Mouse (Mus musculus) cerebellum, adult 9-11 months (tissue): Measurements from ENCODE around the gene Plpp4.

Experiments used
- DNase-seq: peaks from one replicate; pipeline ENCODE4 v3.0.0; 2022

Gene Plpp4

DNA sequence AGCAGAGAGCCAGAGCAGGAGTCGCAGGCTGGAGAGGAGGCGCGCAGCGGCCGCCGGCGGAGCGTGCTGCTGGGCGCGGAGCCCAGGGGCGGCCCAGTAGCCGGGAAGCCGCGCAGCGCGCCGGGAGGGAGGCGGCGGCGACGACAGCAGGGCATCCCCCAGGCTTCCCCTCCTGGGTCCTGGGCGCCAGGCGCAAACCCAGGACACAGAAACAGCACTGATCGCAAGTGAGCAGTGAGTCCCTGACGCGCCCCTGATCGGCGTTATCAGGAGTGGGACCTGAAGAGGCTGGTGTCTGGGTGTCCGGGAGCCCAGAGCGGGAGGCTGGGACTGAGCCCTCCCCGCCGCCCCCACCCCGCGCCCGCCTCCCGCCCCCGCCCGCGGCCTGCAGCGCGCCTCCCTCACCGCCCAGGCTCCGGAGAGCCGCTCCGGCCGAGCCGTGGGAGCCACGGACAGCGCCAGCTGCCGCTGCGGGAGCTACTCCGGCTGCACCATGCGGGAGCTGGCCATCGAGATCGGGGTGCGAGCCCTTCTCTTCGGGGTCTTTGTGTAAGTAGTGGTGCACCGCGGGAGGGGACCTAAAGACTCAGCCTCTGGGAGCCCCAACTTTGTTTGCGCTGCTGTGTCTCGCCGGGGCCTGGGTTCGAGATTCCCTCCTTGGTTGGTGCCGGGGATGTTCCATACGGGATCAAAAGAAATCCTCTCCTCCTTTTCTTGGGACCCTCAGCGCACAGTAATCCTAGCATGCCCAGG lies at the start of gene Plpp4:
Plpp4 (plus strand) TSS at position 411 of the 753 bp plus-strand sequence.
- no peak for DNase-seq

DNA sequence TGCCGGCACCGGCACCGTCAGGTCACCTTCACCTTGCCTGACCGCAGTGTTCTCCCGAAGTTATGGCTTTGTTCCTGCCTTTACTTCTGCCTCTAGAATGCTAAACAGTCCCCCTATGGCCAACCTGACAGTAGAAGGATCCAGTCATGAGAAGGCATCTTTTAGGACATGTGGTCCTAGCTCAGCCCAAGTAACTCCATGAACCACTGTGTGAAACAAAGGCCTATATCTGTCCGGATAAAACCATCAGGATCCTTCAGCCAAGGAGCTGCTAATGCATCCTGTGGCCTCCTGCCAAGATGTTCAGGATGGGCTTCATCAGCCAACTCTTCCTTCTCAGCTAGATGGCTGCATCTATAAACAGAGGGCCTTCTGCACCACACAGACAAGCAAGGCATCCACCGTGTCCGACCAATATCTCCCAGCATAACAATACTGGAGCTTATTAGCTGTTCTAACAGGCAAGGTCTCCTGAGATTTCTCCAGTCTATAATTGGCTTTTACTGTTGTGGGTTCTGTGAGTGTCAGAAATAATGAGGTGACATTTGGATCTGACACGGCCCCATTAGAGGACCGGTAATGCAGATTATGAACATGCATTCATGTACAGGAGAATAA lies 40.8 kb upstream of the Plpp4 start:
- no peak for DNase-seq

DNA sequence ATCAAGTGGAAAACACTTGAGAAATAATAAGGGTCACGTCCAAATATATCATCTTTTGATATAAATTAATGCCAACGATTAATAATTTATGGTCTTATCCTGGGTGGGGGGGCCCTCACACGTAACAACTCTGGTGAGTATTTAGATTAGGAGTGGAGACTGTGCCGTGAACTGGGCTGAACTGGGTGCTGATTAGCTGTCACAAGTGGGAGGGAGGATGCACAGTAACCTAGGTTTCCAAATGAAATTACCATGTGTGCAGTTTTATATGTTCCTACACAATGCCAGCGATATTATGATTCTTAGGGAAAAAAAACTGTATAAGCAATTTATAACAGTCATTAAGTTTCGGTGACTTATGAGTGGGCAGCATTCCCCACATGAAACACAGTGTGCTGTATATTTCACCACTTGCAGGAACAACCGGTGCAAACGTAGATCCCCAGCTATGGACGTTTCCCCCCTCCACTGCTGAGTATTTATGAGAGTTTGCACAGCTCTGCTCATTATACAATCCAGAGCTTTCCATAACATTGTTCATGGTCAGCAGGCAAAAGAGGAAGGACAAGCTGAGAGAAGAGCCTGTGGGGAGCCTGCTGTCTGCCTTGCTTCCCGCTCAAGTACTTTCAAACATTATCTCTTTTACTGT lies 40.2 kb upstream of the Plpp4 start:
- no peak for DNase-seq

DNA sequence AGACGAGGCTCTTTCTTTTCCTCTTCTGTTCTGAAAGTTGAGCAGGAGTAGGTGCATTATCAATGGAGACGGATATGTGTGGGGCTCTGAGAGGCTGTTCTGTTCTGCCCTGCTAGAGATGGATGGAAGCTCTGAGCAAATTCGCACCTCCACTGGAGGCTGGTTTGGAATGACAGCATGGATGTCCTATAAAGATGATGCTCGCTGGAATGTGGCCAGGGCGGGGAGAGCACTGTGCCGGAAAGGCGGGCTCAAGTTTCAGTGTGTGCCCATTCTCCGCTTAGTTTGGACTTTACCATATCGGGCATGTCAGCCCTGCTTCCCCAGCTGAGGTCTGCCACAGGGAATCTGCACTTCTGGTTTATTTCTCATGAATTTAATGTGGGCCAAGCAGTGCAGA lies 35.9 kb upstream of the Plpp4 start:
- DNase-seq = no peak

DNA sequence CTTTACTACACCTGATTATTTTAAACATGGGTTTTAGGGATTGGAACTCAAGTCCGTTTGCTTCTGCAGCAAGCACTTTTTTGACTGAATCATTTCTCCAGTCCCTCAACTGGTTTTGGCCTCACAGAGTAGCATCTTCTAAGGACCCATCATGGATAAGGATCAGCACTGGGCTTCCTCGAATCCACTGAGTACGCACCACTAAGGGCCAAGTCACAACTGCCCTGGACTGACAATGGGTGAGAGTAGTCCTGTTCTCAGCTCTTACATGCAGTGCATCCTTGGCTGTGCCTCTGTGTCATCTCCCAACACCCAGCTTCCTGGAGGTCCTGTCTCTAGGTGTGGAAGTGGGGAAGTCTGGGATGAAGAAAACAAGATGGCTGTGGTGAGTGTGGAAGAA lies 35.2 kb upstream of the Plpp4 start:
- no peak for DNase-seq

DNA sequence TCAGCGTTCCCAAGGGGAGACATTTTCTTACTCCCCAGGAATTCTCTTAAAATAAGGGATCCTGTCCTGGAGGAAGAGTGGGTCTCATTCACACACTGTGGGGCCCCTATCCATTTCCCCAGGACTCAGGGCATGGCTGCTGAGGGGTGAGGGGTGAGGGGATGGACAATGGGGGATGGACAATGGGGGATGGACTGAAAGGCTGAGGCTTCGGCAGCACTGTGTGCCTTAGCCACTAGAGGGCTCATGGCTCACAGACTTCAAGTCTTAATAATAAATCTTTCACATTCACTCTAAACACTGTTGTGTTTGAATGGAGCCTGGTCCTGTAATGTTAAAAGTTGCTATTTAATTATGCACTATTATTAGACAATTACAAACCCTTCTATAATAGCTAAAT lies 21.4 kb upstream of the Plpp4 start:
- DNase-seq = no peak

DNA sequence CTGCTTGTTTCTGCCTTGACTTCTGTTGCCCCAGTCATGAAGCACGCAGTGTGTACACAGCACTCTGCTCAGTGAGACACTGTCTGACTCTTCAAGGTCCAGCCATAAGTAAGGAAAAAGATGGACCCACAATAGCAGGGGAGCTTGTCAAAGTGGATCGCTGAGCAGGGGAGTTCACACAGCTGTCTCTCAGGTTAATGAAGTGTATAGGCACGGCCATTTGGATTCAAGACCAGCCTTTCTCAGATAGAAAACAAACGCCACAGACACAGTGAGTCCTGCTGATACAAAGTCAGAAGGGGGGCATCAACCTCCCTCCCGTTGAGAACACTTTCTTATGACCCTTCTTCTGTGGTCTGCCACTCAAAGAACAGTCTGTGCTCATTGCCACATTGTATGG lies 20.8 kb upstream of the Plpp4 start:
- DNase-seq = no peak

DNA sequence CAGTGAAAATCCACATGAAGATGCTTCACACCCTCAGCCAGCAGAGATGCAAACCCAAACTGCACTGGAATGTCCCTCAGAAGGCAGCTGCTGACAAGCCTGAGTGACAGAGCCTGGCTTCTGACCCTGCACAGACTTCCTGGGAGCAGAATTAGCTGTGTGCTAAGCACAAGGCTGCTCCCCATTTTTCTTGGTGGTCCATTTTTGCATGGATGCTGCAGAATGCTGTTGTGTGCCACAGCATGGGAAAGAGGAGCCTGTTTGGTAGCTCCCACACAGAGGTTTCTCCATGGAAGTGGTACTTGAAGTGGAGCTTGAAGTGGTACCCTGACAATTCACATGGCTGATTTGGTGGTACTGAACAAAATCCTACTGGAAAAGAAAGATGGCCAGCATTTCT lies 5.8 kb upstream of the Plpp4 start:
- no peak for DNase-seq

DNA sequence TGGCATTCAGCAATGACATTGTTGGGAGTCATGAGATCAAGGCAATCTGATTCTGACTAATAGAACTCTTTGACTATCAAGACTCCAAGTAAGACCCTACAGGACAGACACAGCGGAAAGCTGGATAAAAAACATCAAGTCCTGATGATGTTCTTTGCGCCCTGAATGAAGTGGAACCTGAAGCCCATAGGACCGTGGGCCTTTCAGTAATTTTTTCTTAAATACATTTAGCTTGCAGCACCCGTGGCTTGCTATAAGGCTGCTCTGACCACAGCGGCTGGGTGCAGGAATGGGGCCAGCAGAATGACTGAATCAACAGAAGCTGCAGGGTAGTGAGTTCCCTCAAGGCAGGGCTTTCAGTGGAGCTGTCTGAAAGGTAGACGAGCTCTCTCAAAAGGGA lies 3.4 kb upstream of the Plpp4 start:
- no peak for DNase-seq

DNA sequence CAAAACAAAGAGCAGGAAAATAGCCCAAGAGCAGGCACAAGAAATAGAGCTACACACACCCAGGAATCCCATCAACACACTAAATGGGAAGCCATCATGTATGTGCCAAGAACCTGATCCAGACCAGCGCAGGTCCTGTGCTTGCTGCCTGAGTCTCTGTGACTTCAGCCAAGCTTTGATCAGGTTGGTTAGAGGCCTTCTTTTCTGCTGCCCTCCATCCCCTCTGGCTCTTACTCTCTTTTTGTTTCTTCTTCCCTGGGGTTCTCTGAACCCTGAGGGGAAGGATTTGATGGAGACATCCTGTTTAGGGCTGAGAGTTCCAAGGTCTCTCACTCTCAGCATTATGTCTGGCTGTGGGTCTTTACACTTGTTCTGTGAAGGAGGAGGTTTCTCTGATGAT lies 2.7 kb upstream of the Plpp4 start:
- DNase-seq = no peak

DNA sequence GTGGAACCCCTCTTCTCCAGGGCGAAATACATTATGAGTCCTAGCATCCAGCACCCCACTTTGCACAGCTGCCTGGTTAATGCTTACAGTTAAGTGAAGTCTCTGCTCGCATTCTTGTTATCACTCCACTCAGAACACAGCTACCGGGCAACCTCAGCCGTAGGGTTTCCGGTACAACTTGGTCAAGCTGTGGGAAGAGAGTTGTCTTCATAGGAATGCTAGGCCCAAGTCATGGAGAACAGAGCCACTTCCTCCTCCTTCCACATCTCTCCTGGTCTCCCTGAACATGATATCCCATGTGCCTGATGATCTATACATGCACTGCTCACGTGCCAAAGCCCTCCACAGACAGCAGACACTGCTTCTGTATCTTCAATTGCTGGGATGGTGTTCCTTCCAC lies 1.4 kb upstream of the Plpp4 start:
- DNase-seq = no peak

DNA sequence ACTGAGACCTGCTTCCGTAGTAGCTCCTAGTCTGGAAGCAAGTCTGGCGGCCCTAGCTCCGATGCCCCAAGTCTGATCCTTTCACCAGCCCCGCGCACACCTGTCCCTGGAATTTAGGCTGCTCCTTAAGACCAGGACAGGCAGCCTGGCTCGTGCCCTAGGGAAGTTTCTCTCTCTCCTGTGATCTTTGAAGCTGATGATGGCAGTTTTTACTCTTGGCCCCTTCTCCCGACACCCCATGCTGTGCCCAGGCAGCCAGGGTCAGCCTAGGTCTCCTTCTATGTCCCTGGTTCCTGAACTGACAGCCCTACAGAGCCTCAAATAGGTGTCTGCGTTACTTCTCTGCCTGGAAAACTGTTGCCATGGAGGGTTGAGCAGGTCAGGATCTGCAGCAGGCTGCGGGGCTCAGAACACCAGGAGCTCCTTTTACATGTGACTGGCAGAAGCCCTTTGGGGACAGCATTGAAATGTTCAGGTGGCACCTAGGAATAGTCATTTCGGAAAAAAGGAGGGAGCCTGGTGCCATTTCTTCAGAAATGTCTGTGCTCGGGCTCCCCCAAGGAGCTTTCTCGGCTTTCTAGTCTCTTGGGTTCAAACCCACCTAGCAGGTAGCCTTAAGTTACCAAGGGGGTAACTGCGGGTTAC lies 665 bp downstream of the Plpp4 start:
- no peak for DNase-seq

DNA sequence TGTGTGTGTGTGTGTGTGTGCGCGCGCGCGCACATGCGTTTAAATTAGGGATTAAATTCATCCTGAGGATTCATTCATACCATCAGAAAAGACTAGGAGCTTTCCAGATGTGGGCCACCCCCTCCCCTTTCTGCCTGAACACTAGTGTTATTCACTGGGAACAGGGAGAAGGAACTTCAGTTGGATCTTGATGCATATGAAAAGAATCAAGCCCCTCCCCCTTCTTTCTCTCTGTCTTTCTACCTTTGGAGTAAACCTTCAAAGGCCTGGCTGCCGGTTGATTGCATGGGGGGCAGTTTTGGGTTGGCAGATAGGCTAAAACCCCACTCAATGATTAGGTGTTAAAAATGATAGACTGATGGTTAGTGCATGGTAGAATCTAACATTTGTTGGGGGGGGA lies 1.5 kb downstream of the Plpp4 start:
- DNase-seq = no peak

DNA sequence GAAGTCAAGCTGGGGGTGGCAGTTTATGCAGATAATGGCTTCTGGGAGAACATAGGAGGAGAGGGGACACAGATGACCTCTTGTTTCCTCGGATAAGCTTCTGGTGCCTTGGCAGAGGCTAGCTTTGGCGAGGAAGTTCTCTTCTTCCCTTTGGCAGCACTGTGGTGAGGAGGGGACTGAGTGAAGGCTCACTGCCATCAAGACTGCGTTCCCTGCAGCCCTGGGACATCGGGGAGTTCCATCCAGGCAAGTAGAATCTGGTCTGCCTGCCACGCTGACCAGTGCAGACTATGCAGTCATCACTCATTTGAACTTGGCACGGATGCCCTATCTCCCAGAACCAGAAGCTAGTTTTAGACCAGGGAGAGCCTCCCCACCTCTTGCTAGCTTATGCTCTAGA lies 2.4 kb downstream of the Plpp4 start:
- no peak for DNase-seq

DNA sequence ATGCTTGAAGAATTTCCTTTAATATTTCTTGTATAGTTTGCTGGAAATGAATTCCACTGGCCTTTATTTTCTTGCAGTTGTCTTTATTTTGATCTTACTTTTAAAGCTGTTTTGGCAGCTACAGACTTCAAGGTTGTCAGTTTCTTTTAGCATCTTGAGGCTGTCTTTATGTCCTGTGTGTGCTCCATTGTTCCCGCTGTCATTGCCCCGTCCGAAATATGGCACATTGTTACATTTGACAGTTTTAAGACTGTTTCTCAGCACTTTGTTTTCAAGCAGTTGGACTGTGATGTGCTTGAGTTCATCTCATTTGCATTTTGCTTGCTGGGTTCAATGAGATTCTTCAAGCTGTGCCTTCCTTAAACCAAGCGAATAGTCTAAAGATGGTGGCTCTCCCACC lies 17.0 kb downstream of the Plpp4 start:
- DNase-seq = no peak

DNA sequence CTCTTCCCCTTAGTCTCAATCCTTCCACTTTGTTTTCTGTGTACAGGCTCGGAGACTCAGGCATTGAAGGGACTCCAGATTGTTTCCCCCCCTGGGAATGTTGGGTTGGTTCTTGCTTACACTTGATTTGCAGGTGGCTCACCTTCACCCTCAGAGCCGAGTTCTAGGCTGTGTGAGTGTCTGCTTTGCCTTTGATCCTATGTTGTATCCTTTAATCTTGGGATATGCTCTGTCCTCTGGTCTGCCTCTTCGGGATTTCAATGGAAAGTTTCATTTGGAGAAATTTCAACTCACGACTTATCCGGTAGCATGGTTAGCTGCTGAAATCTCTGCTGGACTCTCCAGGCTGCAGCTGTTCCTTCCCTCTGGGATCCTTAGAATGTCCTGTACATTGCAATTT lies 17.9 kb downstream of the Plpp4 start:
- no peak for DNase-seq

DNA sequence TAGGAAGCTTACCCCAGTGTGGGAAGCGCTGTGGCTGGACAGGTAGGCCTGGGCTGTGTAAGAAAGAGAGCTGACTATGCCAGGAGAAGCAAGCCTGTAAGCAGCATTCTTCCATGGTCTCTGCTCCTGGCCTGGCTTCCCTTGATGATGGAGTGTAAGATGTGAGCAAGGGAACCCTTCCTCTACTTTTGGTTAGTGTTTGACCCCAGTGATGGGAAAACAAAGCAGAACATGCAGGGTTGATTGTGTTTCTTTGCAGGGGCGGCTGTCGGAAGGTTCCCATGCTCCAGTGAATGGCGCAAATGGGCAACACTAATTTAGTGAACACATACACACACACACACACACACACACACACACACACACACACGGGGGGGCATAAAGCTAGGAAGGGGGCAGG lies 20.9 kb downstream of the Plpp4 start:
- DNase-seq = no peak

DNA sequence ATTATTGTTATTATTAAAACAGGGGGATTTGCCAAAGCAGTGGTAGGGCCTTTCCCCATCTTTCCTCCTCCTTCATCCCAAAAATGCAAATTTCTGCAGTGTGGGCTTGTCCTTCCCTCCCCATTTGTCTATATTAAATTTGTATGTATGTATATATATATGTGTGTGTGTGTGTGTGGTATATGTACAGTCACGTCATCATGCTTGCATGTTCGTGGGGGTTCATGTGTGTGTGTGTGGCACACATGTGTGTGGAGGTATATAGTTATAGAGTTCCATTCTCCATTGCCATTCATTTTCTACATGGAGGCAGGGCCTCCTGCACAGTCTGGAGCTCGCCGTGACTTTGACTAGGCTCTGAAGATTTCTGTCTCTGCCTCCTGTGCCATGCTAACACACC lies 22.0 kb downstream of the Plpp4 start:
- no peak for DNase-seq

DNA sequence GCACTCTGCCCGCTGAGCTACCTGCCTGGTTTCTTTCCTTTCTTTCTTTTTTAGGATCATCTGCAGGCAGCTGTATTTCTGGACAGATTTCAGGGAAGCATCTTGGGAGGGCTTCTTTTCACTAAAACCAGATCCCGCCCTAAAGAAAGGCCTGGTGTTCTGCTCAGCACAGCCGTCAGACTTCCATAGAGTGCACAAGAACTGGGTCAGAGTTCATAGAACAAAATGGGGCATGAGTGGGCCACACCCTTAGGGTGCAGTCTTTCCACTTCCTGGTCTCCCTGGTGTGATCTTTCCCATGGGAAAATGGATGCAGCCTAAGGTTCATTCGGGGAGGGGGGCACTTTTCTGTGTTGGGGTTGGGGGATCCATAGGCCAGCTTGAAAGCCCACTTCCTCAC lies 22.4 kb downstream of the Plpp4 start:
- DNase-seq = no peak

DNA sequence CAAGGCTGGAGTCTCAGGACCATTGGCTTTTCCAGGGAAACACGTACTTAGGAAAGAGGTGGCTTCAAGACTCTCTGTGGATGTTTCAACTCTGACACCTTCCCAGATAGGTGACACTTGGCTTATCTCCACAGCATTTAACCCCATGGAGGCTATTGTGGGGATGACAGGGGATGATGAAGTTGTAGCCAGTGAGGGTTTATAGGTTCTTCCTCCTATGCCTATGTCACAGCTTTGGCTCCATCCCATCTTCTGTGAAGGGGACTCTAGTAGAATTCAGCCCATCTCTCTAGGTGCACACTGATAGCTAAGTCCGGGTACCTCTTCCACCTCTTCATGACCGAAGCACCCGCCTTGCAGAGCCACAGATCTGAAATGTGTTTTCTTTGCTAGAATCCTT lies 25.1 kb downstream of the Plpp4 start:
- DNase-seq = no peak

DNA sequence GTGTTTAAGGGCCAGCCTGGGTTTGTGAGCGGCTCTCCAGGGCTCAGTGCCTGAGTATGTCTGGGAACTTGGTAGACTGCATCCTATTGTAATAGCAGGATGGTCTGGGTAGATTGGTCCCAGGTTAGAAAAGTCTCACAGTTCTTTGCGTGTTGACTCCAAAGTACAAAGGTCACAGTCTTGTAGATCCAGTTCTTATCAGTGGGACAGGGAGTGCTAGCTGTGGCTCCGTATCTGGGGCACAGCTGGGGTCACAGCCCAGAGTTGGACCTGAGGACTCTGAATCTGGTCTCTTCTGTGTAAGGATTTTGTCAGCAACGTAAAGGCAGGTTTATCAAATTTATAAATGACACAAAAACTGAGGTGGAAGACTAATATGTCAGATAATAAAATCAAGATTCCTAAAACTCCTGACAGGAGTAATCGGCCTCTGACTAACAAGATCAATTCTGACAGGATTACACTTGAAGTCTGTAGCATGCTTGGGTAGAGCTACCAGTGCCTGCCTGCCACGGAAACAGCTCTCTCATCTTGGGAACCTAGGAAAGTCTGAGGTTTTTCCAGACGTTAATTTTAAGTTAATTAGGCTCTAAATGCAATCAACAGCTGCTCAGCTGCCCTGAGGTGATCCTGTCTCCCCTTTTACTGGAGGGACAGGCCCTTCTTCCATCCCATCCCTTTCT lies 28.5 kb downstream of the Plpp4 start:
- no peak for DNase-seq

DNA sequence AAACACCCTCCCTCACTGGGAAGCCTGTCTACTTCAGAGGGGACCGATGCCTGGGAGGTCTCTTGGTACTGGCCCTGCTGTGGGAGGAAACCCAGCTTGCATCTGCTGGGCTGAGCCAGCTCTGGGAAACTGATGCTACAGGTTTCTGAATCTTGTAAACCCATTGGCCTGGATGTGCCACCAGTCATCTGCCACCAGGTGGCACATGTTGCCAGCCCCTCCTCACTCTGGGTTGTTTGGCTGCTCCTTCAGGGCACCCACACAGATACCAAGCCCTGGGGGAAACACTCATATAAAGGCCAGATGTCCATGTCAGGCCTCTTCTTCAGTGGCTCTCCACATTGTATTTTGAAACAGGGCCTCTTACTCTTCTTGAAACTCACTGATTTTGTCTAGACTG lies 36.4 kb downstream of the Plpp4 start:
- DNase-seq = no peak

DNA sequence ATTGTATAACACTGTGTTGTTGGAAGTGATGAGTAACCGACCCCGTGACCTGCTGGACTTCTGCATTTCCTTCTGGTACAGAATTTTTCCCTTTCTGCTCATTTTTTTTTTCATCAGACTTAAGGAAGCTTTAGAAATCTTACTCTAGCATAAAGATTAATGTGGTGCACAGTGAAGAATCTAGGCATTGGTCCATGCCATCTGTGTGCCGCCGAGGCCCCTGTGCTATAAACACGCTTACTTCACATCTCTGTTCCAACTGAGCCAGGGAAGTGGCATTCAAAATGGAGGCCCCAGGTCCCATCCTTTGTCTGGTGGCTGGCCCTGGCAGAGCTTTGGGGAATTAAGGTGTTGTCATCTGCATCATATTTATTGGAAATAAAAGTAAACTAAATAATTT lies 44.8 kb downstream of the Plpp4 start:
- no peak for DNase-seq

DNA sequence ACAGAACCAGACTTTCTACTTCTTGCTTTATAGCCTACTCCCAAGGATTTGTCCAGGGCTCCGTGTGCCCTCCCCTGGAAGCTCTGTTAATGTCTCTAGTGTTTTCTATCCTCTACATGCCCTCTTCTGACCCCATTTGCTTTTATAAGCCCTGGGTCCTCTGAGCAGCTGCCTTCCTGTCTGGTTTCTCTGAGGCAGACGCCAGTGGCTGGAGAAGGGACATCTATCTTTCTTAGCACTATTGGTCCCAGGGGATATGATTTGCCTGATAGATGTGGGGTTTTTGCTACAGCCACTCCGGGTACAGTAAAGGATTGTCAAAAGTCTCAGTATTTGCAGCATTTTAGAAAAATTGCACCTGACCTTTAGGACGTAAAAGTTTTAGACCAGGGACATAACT lies 46.5 kb downstream of the Plpp4 start:
- DNase-seq = no peak
